Mouse (Mus musculus) cortical plate, adult 2 months (tissue): ENCODE data around the gene Sorbs1. TPM values are rescaled to one million over a fixed set of nuclear protein-coding genes. Genes with fewer than 3 reads are reported as not detected.

Experiments used
- H3K27ac ChIP-seq: fragments of 200-500 bp; 2 replicates; pipeline ENCODE4 v1.5.1; 2012; ENCODE audit warnings: low read length, control low read depth, inconsistent platforms; ENCODE audit not compliant: insufficient read depth
- H3K4me1 ChIP-seq: fragments of 200-500 bp; 2 replicates; pipeline ENCODE4 v1.6.1; 2011; ENCODE audit warnings: low read length; ENCODE audit not compliant: control insufficient read depth, insufficient read depth
- H3K4me3 ChIP-seq: fragments of 200-500 bp; 2 replicates; pipeline ENCODE4 v1.5.1; 2011; ENCODE audit warnings: mild to moderate bottlenecking, low read length, control low read depth; ENCODE audit not compliant: insufficient read depth
- CTCF ChIP-seq: fragments of 200-500 bp; IDR thresholded peaks from 2 replicates; pipeline ENCODE4 v1.5.1; 2011; ENCODE audit warnings: mild to moderate bottlenecking, control low read depth, low read length; ENCODE audit not compliant: insufficient read depth; ENCODE audit errors: extremely low read depth
- POLR2A ChIP-seq: fragments of 200-500 bp; IDR thresholded peaks from 2 replicates; pipeline ENCODE4 v1.6.1; 2011; ENCODE audit warnings: mild to moderate bottlenecking, low read length, control low read depth; ENCODE audit not compliant: insufficient read depth; ENCODE audit errors: extremely low read depth
- polyA plus RNA-seq: library from polyadenylated mRNA; depleted of rRNA; stranded (reverse); fragments of >200 nt; gene quantifications from 2 replicates; pipeline ENCODE4 v1.2.3, GENCODE M21; 2012

Sorbs1 gene
- polyA plus RNA-seq, 1 experiment: 81.5 TPM

GRCm38 (mm10) chr19:40435045-40435444 lies 78.5 kb downstream of the Sorbs1 start:
- TF ChIP-seq CTCF: no peak
- no peak for TF ChIP-seq POLR2A
- Histone ChIP-seq H3K4me3 (no peak overlapping the region), H3K4me1 (peaks cover 9% of the 10 kb centered on the region), H3K27ac (peak overlapping the region; percentile 39; the same call in 1 of the 2 replicates)

- H3K4me3 ChIP-seq: no peak overlapping the region
- peak overlapping the region; percentile 71 for H3K27ac ChIP-seq
- no peak for TF ChIP-seq POLR2A
- no peak for TF ChIP-seq CTCF
- H3K4me1 ChIP-seq: peaks cover 9% of the 10 kb centered on the region
Measured at GRCm38 (mm10) chr19:40434042-40434869, 79.3 kb downstream of the Sorbs1 start.

- peaks cover 13% of the 10 kb centered on the region for H3K4me1 ChIP-seq
- H3K27ac ChIP-seq: 0 out of 2 replicates have a peak overlapping the region, but pooled peaks have one; percentile 71
- H3K4me3 ChIP-seq: no peak overlapping the region
- TF ChIP-seq POLR2A: no peak
- TF ChIP-seq CTCF: no peak
Measured at GRCm38 (mm10) chr19:40433316-40433912, 80.2 kb downstream of the Sorbs1 start.

GRCm38 (mm10) chr19:40431969-40432368 lies 81.6 kb downstream of the Sorbs1 start:
- no peak for TF ChIP-seq CTCF
- H3K4me3 ChIP-seq: no peak overlapping the region
- H3K27ac ChIP-seq: peak overlapping the region; percentile 70; the same call in 1 of the 2 replicates
- peaks cover 12% of the 10 kb centered on the region for H3K4me1 ChIP-seq

- Histone ChIP-seq H3K4me1 (peaks cover 16% of the 10 kb centered on the region), H3K4me3 (no peak overlapping the region), H3K27ac (no peak overlapping the region)
- no peak for TF ChIP-seq CTCF
- no peak for TF ChIP-seq POLR2A
Measured at GRCm38 (mm10) chr19:40429572-40429971, 84.0 kb downstream of the Sorbs1 start.

GRCm38 (mm10) chr19:40429169-40429568 lies 84.4 kb downstream of the Sorbs1 start:
- TF ChIP-seq CTCF: no peak
- no peak for TF ChIP-seq POLR2A
- Histone ChIP-seq H3K4me3 (no peak overlapping the region), H3K27ac (no peak overlapping the region), H3K4me1 (peaks cover 15% of the 10 kb centered on the region)

GRCm38 (mm10) chr19:40426103-40426960 lies 87.2 kb downstream of the Sorbs1 start:
- peak overlapping the region; percentile 18; the same call in 1 of the 2 replicates for H3K27ac ChIP-seq
- TF ChIP-seq POLR2A: no peak
- no peak for TF ChIP-seq CTCF
- no peak overlapping the region for H3K4me3 ChIP-seq
- H3K4me1 ChIP-seq: peaks cover 10% of the 10 kb centered on the region

- Histone ChIP-seq H3K27ac (peak overlapping the region; percentile 93; the same call in 1 of the 2 replicates), H3K4me1 (peaks cover 11% of the 10 kb centered on the region), H3K4me3 (no peak overlapping the region)
- no peak for TF ChIP-seq CTCF
Measured at GRCm38 (mm10) chr19:40425326-40425725, 88.3 kb downstream of the Sorbs1 start.

GRCm38 (mm10) chr19:40421037-40421436 lies 92.5 kb downstream of the Sorbs1 start:
- Histone ChIP-seq H3K27ac (no peak overlapping the region), H3K4me1 (peaks cover 8% of the 10 kb centered on the region), H3K4me3 (no peak overlapping the region)
- TF ChIP-seq POLR2A (no peak), CTCF (no peak)
